Mouse (Mus musculus): ENCODE measurements around the gene Clec3a.

Clec3a gene

DNA sequence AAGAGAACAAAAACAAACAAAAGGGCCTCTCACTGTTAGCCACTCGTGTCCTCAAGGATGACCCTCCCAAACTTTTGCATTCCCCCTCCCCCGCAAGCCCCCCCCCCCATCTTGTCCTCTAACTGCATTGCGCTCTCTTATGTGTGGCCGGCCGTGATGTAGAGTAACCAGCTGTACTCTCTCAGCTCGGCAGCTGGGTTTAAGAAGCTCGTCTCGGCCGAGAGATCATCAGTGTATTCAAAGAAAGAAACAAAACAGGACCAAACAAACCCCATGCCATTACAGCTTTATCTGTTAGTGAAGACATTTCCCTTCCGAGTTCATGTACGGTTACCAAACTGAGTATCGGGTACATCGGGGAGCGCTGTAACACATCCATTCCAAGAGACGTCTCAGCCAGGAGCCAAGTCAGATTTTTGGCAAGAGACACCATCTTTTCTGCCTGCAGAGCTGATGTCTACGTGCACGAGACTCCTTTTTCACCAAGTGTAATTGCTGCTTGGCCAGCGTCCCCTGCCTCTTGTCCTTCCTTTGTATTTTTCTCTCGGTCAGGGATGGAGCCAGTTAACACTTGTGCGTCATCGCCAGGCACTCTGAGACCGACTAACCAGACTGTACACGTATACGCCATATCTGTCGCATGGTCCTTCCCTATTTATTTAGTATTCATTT is 40.4 kb downstream of the Clec3a start:
- no peak for DNase-seq (ENCODE audit: low read depth)

GRCm38 (mm10) chr8:114460600-114460999 is 42.7 kb downstream of the Clec3a start:
- no peak for DNase-seq (ENCODE audit: low read depth)

GRCm38 (mm10) chr8:114462591-114462990 is 44.7 kb downstream of the Clec3a start:
- no peak for DNase-seq (ENCODE audit: low read depth)

- no peak for DNase-seq (ENCODE audit: low read depth)
These were observed 45.4 kb downstream of the Clec3a start for GRCm38 (mm10) chr8:114463305-114463704.

- no peak for DNase-seq (ENCODE audit: low read depth)
These were observed 50.8 kb downstream of the Clec3a start for GRCm38 (mm10) chr8:114468526-114469207.

DNA sequence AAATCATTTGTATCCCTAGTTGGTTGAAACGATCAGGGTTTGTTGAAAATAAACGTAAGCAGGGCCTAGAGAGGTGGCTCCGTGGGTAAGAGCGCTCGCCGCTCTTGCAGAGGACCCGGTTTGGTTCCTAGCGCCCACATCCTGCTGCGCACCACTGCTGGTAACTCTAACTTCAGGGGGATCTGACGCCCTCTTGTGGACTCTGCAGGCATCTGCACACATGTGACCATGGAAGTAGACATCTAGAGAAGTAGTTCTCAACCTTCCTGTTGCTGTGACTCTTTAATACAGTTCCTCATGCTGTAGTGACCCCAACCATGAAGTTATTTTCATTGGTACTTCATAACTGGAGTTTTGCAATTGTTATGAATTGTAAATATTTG is 51.3 kb downstream of the Clec3a start:
- DNase-seq (ENCODE audit: low read depth) = no peak

DNA sequence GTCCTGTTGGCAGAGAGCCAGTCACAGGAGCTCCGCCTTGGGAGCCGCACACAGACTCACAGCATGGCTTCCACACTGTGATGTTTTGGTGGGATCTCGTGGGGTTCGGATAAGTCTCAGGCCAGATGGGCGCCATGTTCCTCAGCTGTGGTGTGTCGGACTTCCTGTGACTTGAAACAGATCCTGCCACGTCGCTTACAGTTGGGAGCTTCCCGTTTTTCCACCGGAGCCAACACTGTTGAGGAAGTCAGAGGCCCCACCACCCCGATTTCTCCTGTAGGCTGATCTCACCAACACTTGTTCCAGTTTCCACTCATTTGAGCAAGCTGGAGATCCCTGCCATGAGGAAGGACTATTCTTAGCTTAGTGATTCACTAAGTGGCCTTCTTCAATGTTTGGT is 55.7 kb downstream of the Clec3a start:
- DNase-seq (ENCODE audit: low read depth) = no peak
